Mouse (Mus musculus) adrenal gland (tissue): ENCODE measurements around the gene Ppp1r14d.

ENCODE experiments used
- intact Hi-C: fragments of 180-260 bp; cut with DNase I; formaldehyde crosslinking; loops from one replicate; pipeline ENCODE4 v1.15.1; 2025
- long read RNA-seq, 2 experiments: library from polyadenylated mRNA; unstranded; transcript quantifications; one replicate each; pipeline ENCODE4 v2.0.0; 2020; ENCODE audit warnings: borderline replicate concordance in 1 of 2; ENCODE audit not compliant: insufficient replicate concordance in 1 of 2

Ppp1r14d gene
- long read RNA-seq, experiment 1, result 0 reads
- long read RNA-seq, experiment 2, result 0 reads

DNA sequence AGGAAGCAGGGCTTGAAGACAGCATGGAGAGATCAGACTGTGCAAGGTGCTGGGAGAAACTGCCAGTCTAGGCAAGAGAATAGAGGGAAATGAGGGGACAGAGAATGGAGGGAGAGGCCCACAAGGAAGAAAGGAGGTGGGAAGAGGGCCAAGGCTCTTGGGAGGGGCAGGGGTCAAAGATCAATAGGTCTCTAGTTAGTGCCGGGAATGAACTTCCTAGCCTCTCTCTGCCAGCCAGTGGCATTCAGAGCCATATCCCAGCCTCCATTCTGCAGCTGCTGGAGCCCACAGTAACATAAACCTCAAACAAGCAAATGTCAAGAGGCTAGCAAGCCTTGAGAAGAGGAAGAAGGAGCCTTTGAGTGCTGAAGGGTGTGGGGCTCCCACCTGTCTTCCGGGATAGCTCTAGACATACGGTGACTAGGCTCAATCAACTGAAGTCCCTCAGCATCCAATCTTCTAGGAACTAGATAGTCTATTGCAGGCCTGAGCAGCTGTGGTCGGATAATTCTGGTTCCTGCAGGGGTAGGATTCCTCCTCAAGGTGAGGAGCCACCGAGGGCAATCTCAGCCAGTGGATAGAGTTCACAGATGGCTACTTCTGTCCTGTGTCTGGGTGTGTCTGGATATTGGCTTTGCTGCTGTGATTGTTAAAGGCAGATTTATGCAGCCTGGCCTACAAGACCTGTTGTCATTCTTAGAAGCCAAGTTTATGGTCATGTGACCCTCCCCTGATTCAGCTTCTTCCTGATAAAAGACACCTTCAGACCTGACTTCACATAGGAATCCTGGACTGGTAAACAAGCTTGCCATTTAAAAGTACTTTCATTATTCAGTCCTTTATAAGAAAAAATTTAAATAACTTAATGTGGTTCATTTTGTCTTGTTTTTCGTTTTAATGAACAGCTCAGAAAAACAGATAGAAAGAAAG, at the start of gene Ppp1r14d:
Gene Ppp1r14d (minus strand): TSS at position 132 of the 930 bp plus-strand sequence.
- intact Hi-C loops, result no loop called here

GRCm38 (mm10) chr2:119277810-119278209, 48.1 kb upstream of the Ppp1r14d start:
- intact Hi-C loops, result no loop called here

GRCm38 (mm10) chr2:119276926-119277325, 47.2 kb upstream of the Ppp1r14d start:
- intact Hi-C loops, result no loop called here

DNA sequence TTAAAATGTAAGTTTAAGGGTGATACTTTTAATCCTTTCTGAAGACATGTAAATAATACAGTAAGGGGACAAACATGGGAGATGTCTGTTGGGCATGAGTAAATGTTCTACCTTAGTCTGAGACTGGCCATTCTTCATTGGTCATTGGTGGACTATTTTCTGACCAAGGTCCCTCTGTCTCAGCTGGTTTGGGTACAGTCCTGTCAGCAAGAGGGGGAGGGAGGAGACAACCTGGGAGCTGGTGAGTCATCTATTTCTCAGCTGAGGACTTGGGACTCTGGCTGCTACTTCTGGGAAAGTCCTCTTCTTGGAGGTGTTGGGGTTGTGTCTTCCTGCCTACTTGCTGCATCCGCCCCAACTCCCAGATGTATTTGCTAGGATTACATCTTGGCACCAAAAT, 44.4 kb upstream of the Ppp1r14d start:
- intact Hi-C loops, result no loop called here

DNA sequence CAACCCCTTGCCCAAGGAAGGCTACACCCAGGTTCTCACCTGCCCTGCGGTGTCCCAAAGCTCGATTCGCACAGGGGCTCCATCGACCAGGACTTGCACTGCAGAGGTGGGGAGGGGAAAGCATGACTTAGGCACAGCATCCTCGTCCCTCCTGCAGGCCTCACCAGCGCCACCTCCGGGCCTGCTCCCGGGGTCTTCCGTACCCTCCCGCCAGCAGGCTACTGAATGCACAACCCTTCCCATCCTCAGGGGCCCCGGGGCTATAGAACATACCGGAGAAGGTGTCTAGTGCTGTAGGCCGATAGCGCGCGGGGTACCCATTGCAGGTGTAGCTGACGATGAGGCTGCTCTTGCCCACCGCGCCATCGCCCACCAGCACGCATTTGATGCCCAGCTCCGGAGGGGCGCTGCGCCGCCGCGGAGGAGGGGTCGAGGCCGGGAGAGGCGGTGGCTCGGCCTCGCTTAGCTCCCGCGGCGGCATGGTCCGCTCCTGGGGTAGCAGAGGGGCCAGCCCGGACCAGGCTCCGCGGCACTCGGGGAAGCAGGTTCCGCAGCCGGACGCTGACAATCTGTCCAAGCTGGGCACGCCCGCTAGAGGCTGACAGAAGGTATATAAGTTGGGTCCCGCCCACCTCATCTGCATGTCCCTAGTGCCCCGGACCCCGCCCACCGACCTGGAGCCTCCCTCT, 41.1 kb upstream of the Ppp1r14d start, which contains the start of gene Rhov:
Gene Rhov (minus strand): TSS at position 630 of the 689 bp plus-strand sequence.
- intact Hi-C loops, result no loop called here

DNA sequence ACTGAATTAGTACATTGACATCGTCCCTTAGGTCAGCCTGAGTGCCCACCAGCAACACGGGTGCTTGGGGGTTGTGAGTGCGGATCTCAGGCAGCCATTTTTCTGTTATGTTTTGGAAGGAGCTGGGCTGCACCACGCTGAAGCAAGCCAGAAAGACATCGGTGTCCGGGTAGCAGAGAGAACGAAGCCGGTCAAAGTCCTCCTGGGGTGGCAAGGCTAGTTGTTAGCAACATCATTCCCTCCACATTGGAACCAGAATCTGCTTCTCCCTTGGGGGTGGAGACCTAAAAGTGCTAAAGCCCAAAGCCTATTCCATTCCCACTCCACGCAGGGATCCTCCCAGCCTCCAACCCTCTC, 40.6 kb upstream of the Ppp1r14d start:
- intact Hi-C loops, result no loop called here

GRCm38 (mm10) chr2:119263813-119264212, 34.1 kb upstream of the Ppp1r14d start:
- intact Hi-C loops, result no loop called here

DNA sequence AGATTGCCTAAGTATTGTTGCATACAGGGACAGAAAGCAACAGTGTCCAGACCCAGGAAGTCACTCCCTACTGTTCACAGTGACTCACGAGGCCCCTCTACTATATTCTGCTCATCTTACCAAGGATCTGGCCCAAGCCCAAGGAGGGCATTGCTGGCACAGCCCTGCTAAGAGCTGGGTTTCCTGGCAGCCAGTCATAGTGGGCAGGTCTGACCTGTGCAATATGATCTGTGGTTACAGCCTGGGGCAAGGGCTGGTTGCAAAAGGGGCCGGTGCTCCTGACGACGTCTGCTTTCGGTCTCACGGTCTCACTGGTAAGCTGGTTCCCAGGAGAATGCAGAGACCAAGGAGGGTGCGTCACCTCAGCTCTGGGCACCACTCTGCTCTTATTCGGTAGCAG, 33.3 kb upstream of the Ppp1r14d start:
- intact Hi-C loops, result no loop called here

GRCm38 (mm10) chr2:119261326-119261725, 31.6 kb upstream of the Ppp1r14d start:
- intact Hi-C loops, result no loop called here

DNA sequence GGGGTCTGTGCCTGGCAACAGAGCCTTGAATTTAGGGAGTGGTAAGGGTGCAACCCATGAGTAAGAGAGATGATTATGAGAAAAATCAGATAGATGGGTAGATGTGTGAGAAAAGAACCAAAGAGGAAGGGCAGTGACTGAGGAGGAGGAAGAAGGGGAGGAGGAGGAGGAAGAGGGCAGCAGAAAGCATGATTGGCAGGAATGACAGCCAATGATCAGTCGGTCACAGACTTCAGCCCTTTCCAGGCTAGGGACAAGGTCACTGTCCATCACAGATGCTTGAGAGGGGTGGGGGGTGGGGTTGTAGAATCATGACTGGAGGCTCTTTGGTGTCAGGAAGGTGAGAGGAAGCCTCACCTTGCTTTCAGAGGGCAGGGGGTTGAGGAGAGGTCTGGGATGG, 30.8 kb upstream of the Ppp1r14d start:
- intact Hi-C loops, result no loop called here

DNA sequence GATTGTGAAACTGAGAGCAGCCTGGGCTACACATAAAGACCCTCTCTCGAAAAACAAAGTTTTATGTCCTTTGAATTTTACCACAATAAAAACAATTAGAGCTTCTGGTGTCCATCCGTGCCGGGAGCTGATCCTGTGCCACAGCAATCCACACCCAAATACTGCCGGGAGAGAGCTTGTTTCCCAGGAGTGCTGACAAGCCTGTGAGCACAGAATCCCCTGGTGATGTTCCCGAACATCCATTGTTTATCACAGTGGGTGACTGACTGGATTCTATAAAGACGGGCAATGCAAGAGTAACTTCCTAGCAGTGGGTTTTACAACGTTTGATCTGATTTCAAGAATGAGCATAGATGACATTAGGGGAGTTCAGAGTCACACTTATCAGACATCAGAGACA, 25.3 kb upstream of the Ppp1r14d start:
- intact Hi-C loops, result no loop called here

GRCm38 (mm10) chr2:119250826-119251478, 21.2 kb upstream of the Ppp1r14d start:
- intact Hi-C loops, result loop anchor here (1.0 kb wide), 1 partner anchor 37 kb away; the partner anchor contains the start of gene Vps18

GRCm38 (mm10) chr2:119250377-119250776, 20.7 kb upstream of the Ppp1r14d start:
- intact Hi-C loops, result no loop called here

DNA sequence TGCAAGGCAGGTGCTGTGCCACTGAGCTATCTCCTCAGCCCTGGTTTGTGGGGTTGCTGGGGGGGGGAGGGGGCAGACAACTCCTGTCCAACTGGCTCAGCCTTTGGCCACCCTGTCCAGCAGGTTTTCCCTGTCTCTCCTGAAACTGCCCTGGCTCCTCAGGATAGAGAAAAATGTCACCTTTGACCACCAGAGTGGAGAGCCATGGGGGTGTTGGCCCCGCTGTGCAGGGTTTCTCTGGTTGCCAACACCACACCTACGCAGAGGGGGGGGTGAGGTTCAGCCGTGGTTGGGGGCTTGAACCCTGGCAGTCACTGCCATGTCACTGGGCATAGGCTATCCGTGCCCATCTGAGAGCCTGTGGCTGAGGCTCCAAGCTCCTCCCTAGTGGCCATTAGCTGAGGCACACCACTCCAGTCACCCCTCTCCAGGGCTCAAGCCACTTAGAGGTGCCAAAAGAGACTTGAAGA, 19.9 kb upstream of the Ppp1r14d start:
- intact Hi-C loops, result no loop called here

DNA sequence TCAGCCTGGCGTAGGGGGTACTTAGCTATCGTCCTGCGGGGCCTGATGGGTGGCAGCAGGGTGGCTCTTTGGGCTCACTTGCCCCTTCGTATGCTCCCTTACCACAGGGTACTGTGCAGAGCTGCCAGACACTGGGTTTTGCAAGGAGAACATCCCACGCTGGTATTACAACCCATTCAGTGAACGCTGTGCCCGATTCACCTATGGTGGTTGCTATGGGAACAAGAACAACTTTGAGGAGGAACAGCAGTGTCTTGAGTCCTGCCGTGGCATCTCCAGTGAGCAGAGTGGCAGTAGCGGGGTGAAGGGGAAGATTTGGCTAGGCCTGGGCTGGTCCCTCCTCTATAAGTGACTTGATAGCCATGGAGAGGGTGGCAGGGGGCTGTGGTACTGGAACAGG, 18.2 kb upstream of the Ppp1r14d start:
- intact Hi-C loops, result no loop called here

DNA sequence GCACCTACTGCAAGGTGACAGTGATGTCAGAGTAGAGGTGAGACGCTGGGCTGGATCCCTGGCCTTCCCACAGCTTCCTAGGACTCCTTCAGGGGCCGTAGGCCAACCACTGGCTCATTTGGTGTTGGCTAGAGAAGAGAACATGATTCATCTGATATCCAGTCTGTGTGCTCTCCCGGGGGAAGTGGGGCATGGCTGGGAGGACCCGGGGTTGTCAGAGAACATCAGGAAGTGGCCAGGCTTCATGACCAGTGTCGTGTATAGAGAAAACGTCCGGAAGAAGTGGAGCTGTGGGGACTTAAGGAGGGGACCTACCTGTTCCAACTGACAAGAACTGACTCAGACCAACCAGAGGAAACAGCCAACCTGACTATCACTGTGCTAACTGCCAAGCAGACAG, 15.5 kb upstream of the Ppp1r14d start:
- intact Hi-C loops, result no loop called here

- intact Hi-C loops, result no loop called here
These were observed 12.8 kb upstream of the Ppp1r14d start for GRCm38 (mm10) chr2:119242548-119242947.

DNA sequence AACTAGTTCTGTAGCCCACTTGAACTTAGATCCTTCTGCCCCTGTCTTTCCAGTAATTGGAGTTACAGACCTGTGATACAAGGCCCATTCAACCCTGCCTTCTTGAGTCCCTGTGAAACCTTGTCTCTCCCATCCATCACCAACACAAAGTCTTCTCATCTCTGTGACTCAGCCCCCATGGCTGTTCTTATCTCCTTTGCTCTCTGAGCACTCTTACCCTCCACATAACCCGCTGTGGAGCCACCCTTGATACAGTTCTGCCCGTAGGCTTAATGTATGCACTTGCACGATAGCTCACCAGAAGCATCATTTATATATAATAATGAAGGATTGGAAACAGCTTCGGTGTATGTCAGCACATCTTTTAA, 11.1 kb upstream of the Ppp1r14d start:
- intact Hi-C loops, result no loop called here

DNA sequence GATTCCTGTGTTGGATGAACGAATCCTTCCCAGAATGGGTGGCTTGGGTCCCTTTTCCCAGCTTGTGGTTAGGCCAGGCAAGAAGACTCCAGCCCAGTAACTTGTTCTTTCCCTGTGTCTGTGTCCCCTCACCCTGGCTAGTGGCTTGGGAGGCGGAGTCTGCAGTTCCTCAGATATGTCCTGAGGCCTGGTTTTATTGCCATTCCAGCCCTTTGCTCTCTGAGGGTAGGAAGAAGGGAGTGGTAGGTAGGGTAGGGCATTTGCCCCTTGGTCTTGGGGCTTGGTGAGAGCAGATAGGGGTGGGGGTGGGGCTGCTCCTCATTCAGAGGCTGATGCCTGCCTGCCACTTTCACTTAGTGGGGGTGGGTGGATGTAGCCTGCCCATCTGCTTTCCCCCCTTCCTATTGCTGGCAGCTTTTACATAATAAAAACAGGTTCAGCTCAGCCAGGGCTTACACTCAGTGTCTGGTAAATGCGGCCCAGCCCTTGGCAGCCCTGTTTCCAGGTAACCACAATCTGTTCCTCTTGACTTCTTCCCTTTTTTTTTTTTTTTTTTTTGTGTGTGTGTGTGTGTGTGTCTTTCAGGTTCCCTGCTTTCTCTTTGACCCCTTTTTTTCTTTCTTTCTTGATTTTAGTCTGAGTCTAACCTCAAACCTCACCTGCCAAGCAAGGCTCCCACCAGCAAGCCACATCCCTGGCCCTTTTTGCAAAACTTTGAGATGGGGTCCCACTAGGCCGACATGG, 10.5 kb upstream of the Ppp1r14d start:
- intact Hi-C loops, result no loop called here

DNA sequence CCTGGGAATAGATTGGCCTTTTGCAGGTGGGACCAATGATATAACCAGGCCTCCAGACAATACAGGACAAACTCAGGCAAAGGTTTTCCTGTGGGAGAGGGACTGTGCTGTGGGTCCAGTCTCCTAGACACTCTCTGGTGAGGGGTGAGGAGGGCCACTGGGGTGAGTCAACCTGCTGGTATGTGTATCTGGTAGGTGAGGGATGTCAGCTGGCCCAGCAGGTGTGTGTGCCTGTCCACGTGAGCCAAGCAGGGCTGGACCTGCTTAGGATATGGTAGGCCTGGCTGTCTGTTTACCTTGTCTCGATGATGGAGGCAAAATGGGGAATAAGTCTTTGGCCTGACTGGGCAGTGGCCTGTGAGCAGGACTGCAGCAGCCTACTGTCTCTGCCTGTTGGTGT, 9.0 kb upstream of the Ppp1r14d start:
- intact Hi-C loops, result no loop called here

DNA sequence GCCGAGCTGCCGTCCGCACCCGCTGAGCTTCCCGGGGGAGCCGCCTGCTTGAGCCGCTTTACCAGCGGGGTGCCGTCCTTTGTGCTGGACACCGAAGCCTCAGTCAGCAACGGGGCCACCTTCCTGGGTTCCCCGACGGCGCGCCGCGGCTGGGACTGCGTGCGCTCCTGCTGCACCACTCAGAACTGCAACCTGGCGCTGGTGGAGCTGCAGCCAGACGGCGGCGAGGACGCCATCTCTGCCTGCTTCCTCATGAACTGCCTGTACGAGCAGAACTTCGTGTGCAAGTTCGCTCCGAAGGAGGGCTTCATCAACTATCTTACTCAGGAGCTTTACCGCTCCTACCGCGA, 8.1 kb upstream of the Ppp1r14d start:
- intact Hi-C loops, result no loop called here
